Mouse (Mus musculus): ENCODE data around the gene Kcnj10. TPM values are rescaled to one million over a fixed set of nuclear protein-coding genes. Genes with fewer than 3 reads are reported as not detected.

The Kcnj10 gene
- 0.30 and 0.65 TPM in 2 replicates for polyA plus RNA-seq (2015; fragmentation: Nextera tagmentation; extraction: Ambion mirVana)

DNA sequence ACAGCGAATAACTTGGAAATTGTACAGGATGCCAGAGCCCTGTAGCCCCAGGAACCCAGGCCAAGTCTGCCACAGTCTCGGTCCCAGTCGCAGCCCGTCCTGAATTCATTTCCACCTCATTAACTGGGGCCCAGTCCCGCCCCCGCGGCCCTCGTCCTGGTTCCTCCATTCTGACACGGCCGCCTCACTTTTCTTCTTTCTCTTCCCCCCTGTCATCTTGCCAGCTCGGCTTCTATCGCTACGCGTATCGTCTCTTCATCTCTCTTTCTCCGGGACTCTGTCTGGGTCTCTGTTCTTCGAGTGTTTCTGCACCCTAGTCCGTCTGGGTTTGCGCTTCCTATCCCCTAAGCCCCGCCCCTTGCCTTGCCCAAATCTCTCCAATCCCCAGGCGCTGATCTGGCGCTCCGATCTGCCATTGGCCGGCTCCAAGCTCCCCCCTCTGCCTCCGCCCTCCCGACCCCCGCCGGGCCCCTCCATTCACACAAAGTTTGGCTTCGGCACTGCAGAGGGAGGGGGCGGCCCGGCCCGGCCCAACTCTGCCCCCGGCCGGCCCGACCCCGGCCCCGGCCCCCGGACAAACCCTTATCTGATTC lies at the start of gene Kcnj10:
Gene Kcnj10 (plus strand): TSS at position 482 of the 593 bp plus-strand sequence.

DNA sequence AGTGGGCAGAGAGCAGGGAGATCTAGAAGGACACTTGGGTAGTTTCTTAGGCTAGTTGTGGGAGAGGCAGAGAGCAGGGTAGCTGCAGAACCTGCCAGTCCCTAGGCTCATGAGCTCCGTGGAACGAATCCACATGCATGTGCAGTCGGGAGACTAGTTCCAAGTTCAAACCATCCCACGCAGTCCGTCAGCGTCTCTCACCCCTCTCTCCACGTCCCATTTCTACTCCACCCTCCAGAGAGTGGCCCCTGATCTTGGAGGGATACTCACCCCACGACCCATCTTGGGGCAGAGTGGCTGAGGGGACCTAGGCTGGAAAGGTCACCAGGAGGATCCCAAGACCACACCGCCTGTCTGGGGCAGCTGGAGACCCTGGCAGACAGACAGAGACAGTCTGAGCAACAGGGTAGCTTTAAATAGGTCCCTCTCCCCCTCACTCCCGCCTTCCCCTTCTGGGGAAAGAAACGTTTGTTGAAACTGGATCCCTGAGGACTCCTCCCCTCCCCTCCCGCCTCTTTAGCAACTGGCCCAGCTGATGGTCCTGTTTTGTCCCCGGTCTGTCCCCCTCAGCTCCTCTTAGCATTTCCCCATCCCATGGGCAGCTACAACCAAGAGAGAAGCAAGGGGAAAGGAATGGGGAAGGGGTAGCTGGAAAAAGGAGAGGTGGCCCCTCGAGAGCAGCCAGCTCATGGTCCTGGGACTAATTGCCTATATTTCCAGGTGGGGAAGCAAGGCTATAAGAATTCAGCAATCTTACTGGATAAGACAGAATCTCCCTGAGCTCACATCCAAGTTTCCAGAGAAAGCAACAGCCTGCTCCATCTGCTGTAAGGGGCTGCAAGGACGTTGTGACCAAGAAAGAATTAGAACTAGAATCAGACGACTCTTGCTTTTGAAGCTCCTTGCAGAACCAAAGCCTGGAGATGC lies 43.1 kb upstream of the Kcnj10 start, which contains the start of gene Atp1a2:
Gene Atp1a2 (minus strand): TSS at position 454 of the 927 bp plus-strand sequence.

DNA sequence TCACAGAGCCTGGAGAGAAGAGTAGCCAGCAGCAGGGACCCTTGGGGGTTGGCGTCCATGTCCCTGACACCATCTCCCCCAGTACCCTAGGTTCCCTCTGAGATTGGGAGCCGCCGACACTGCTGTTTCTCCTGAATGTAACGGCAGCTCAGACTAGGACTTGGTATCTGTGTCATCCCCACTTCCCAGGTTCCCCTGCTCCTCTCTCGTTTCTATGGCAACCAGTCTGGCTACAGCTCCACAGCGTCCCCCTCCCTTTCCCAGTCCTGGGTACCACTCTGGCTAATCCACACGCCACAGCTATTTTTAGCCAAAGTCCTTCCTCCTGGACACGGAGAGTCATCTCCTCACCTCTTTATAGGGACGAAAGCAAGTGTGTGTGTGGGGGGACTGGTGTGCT lies 11.9 kb upstream of the Kcnj10 start, which contains the start of gene Kcnj9:
Gene Kcnj9 (minus strand): TSS at position 188 of the 400 bp plus-strand sequence.

DNA sequence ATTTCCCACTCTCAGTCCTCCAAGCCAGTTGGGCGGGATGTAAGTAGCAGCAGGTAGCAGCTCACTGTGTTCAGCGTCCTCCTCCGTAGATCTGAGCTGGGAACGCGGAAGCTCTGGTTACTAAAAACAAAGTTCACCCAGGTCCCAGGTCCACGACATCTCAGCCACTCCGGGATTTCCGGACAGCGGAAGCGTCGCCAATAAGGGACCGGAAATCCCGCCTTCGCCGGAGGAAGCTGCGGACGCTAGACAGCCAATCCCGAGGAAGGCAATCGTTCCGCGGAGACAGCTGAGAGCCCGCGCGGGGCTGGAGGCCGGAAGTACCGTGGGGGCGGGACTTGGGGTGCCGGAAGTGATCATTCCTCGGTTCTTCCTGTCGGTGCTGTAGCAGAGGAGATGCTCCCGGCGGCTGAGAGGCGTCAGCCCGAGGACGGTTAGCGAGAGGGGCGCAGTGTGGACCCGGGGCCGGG lies 35.2 kb downstream of the Kcnj10 start, which contains the start of gene Pigm:
Gene Pigm (plus strand): TSS at position 349 of the 470 bp plus-strand sequence.

Other genes with a start within 250 kb of the Kcnj10 start
- 131 and 196 TPM in 2 replicates for gene Pex19, start 214.5 kb upstream of the Kcnj10 start, polyA plus RNA-seq (2015; fragmentation: Nextera tagmentation; extraction: Ambion mirVana)
- 85.4 and 126 TPM in 2 replicates for gene Dcaf8, start 193.1 kb upstream of the Kcnj10 start, polyA plus RNA-seq (2015; fragmentation: Nextera tagmentation; extraction: Ambion mirVana)
- 91.0 and 111 TPM in 2 replicates for gene Pea15a, start 134.4 kb upstream of the Kcnj10 start, polyA plus RNA-seq (2015; fragmentation: Nextera tagmentation; extraction: Ambion mirVana)
- gene Casq1, start 121.3 kb upstream of the Kcnj10 start, polyA plus RNA-seq (2015; fragmentation: Nextera tagmentation; extraction: Ambion mirVana) = 1.3 and 9.1 TPM in 2 replicates
- 0.68 and 2.4 TPM in 2 replicates for gene Atp1a4, start 82.8 kb upstream of the Kcnj10 start, polyA plus RNA-seq (2015; fragmentation: Nextera tagmentation; extraction: Ambion mirVana)
- gene Igsf8, start 79.6 kb upstream of the Kcnj10 start, polyA plus RNA-seq (2015; fragmentation: Nextera tagmentation; extraction: Ambion mirVana) = 29.8 and 33.0 TPM in 2 replicates
- 4.1 and 5.3 TPM in 2 replicates for gene Atp1a2, start 43.1 kb upstream of the Kcnj10 start, polyA plus RNA-seq (2015; fragmentation: Nextera tagmentation; extraction: Ambion mirVana)
- 0.28 TPM in 1 of 2 replicates, not detected in the other for gene Kcnj9, start 11.9 kb upstream of the Kcnj10 start, polyA plus RNA-seq (2015; fragmentation: Nextera tagmentation; extraction: Ambion mirVana)
- gene Pigm, start 35.3 kb downstream of the Kcnj10 start, polyA plus RNA-seq (2015; fragmentation: Nextera tagmentation; extraction: Ambion mirVana) = 3.3 and 4.9 TPM in 2 replicates
- gene Slamf9, start 134.1 kb downstream of the Kcnj10 start, polyA plus RNA-seq (2015; fragmentation: Nextera tagmentation; extraction: Ambion mirVana) = 2.1 and 2.9 TPM in 2 replicates
- 6.3 and 9.2 TPM in 2 replicates for gene Igsf9, start 140.6 kb downstream of the Kcnj10 start, polyA plus RNA-seq (2015; fragmentation: Nextera tagmentation; extraction: Ambion mirVana)
- 205 and 299 TPM in 2 replicates for gene Tagln2, start 158.8 kb downstream of the Kcnj10 start, polyA plus RNA-seq (2015; fragmentation: Nextera tagmentation; extraction: Ambion mirVana)
- gene Cfap45, start 179.6 kb downstream of the Kcnj10 start, polyA plus RNA-seq (2015; fragmentation: Nextera tagmentation; extraction: Ambion mirVana) = 0.98 and 2.0 TPM in 2 replicates
- 0.70 and 1.1 TPM in 2 replicates for gene Vsig8, start 214.7 kb downstream of the Kcnj10 start, polyA plus RNA-seq (2015; fragmentation: Nextera tagmentation; extraction: Ambion mirVana)
- gene Slamf8, start 249.4 kb downstream of the Kcnj10 start, polyA plus RNA-seq (2015; fragmentation: Nextera tagmentation; extraction: Ambion mirVana) = 0.15 TPM in 1 of 2 replicates, not detected in the other

Measured in adrenal gland, postnatal 0 days (tissue).